Mouse (Mus musculus) midbrain, embryonic 10.5 days (tissue): ENCODE measurements around the gene Scaf11. TPM values are rescaled to one million over a fixed set of nuclear protein-coding genes. Genes with fewer than 3 reads are reported as not detected.

Experiments used
- DNase-seq: peaks from one replicate; pipeline ENCODE4 v3.0.0-alpha.2; 2017; ENCODE audit warnings: low spot score
- H3K27ac ChIP-seq: fragments of 300-500 bp; sonication (generic); replicated peaks from 2 replicates; pipeline ENCODE4 v1.5.1; 2016; ENCODE audit warnings: mild to moderate bottlenecking
- H3K27me3 ChIP-seq: fragments of 300-500 bp; sonication (generic); 2 replicates; pipeline ENCODE4 v1.6.1; 2016; ENCODE audit warnings: low read depth, mild to moderate bottlenecking; ENCODE audit not compliant: poor library complexity, severe bottlenecking
- H3K36me3 ChIP-seq: fragments of 300-500 bp; sonication (generic); 2 replicates; pipeline ENCODE4 v1.6.1; 2016; ENCODE audit warnings: mild to moderate bottlenecking, moderate library complexity
- H3K4me1 ChIP-seq: fragments of 300-500 bp; sonication (generic); 2 replicates; pipeline ENCODE4 v1.6.1; 2016
- H3K4me3 ChIP-seq: fragments of 300-500 bp; sonication (generic); 2 replicates; pipeline ENCODE4 v1.5.1; 2016; ENCODE audit warnings: mild to moderate bottlenecking, moderate library complexity
- H3K9me3 ChIP-seq: fragments of 300-500 bp; sonication (generic); replicated peaks from 2 replicates; pipeline ENCODE4 v1.6.1; 2016; ENCODE audit warnings: mild to moderate bottlenecking
- WGBS: fragments of 180-500 bp; shearing (Covaris S2); methylation state at CpG from one replicate; pipeline ENCODE4 v1.1.7; 2016; 5-methylcytosine and 5-hydroxymethylcytosine counted together
- polyA plus RNA-seq: library from polyadenylated mRNA; unstranded; fragments of >200 nt; fragmentation: Nextera tagmentation; extraction: Ambion mirVana; gene quantifications from 2 replicates; pipeline ENCODE4 v1.2.1, GENCODE M21; 2016

Scaf11 gene
- polyA plus RNA-seq, 1 experiment from 2014 or later = 102 TPM

- no peaks in the 10 kb centered on the region for H3K27me3 ChIP-seq
- no peak overlapping the region for H3K27ac ChIP-seq
- 0 out of 2 replicates have a peak, but pooled peaks cover 3% of the 10 kb centered on the region for H3K4me1 ChIP-seq
- H3K36me3 ChIP-seq = no peaks in the 10 kb centered on the region
- 72% methylated on average over 3 of the region's 3 CpGs for WGBS
- DNase-seq = no peak
- no peaks in the 10 kb centered on the region for H3K9me3 ChIP-seq
- H3K4me3 ChIP-seq = no peak overlapping the region
Observed at GRCm38 (mm10) chr15:96480822-96481221, 20.2 kb upstream of the Scaf11 start.

GRCm38 (mm10) chr15:96478006-96478405 is 17.4 kb upstream of the Scaf11 start:
- Histone ChIP-seq H3K4me3 (no peak overlapping the region), H3K9me3 (no peaks in the 10 kb centered on the region), H3K4me1 (no peaks in the 10 kb centered on the region), H3K36me3 (no peaks in the 10 kb centered on the region), H3K27ac (no peak overlapping the region), H3K27me3 (no peaks in the 10 kb centered on the region)
- WGBS = 91% methylated on average over 12 of the region's 12 CpGs
- DNase-seq = no peak

- Histone ChIP-seq H3K36me3 (no peaks in the 10 kb centered on the region), H3K4me1 (no peaks in the 10 kb centered on the region), H3K27me3 (no peaks in the 10 kb centered on the region), H3K9me3 (no peaks in the 10 kb centered on the region), H3K27ac (no peak overlapping the region), H3K4me3 (no peak overlapping the region)
- DNase-seq = peak; percentile 86
- WGBS = 8% methylated on average over 7 of the region's 7 CpGs
Observed at GRCm38 (mm10) chr15:96476359-96476758, 15.7 kb upstream of the Scaf11 start.

GRCm38 (mm10) chr15:96475571-96475972 is 14.9 kb upstream of the Scaf11 start:
- 85% methylated on average over 7 of the region's 7 CpGs for WGBS
- no peaks in the 10 kb centered on the region for H3K4me1 ChIP-seq
- H3K36me3 ChIP-seq = no peaks in the 10 kb centered on the region
- H3K27ac ChIP-seq = no peak overlapping the region
- no peak for DNase-seq
- H3K9me3 ChIP-seq = no peaks in the 10 kb centered on the region
- H3K4me3 ChIP-seq = no peak overlapping the region
- H3K27me3 ChIP-seq = no peaks in the 10 kb centered on the region

GRCm38 (mm10) chr15:96474325-96474955 is 13.8 kb upstream of the Scaf11 start:
- Histone ChIP-seq H3K9me3 (no peaks in the 10 kb centered on the region), H3K36me3 (no peaks in the 10 kb centered on the region), H3K27me3 (no peaks in the 10 kb centered on the region), H3K4me1 (no peaks in the 10 kb centered on the region), H3K27ac (no peak overlapping the region), H3K4me3 (no peak overlapping the region)
- 82% methylated on average over 20 of the region's 20 CpGs for WGBS
- no peak for DNase-seq

- 94% methylated on average over 15 of the region's 15 CpGs for WGBS
- DNase-seq = no peak
- no peaks in the 10 kb centered on the region for H3K9me3 ChIP-seq
Observed at GRCm38 (mm10) chr15:96473920-96474319, 13.3 kb upstream of the Scaf11 start.

GRCm38 (mm10) chr15:96468316-96468715 is 7.7 kb upstream of the Scaf11 start:
- Histone ChIP-seq H3K36me3 (no peaks in the 10 kb centered on the region), H3K27me3 (no peaks in the 10 kb centered on the region), H3K4me1 (no peaks in the 10 kb centered on the region), H3K27ac (no peak overlapping the region), H3K4me3 (no peak overlapping the region), H3K9me3 (no peaks in the 10 kb centered on the region)
- WGBS = 83% methylated on average over 2 of the region's 2 CpGs
- no peak for DNase-seq

More at GRCm38 (mm10) chr15:96473920-96474319, 13.3 kb upstream of the Scaf11 start:
- no peak overlapping the region for H3K27ac ChIP-seq
- no peaks in the 10 kb centered on the region for H3K36me3 ChIP-seq
- no peaks in the 10 kb centered on the region for H3K27me3 ChIP-seq
- no peaks in the 10 kb centered on the region for H3K4me1 ChIP-seq
- no peak overlapping the region for H3K4me3 ChIP-seq

- no peak overlapping the region for H3K27ac ChIP-seq
- no peaks in the 10 kb centered on the region for H3K36me3 ChIP-seq
- 77% methylated on average over 5 of the region's 5 CpGs for WGBS
- H3K4me3 ChIP-seq = no peak overlapping the region
- DNase-seq = peak; percentile 9
- H3K27me3 ChIP-seq = no peaks in the 10 kb centered on the region
- H3K4me1 ChIP-seq = no peaks in the 10 kb centered on the region
- no peaks in the 10 kb centered on the region for H3K9me3 ChIP-seq
Observed at GRCm38 (mm10) chr15:96467844-96468243, 7.2 kb upstream of the Scaf11 start.

GRCm38 (mm10) chr15:96466362-96466903 is 5.8 kb upstream of the Scaf11 start:
- DNase-seq = no peak
- Histone ChIP-seq H3K4me1 (peaks cover 13% of the 10 kb centered on the region), H3K36me3 (no peaks in the 10 kb centered on the region), H3K27me3 (no peaks in the 10 kb centered on the region), H3K27ac (no peak overlapping the region), H3K4me3 (no peak overlapping the region), H3K9me3 (no peaks in the 10 kb centered on the region)
- 92% methylated on average over 13 of the region's 13 CpGs for WGBS

- H3K27me3 ChIP-seq = no peaks in the 10 kb centered on the region
- DNase-seq = no peak
- WGBS = 88% methylated on average over 11 of the region's 11 CpGs
- H3K36me3 ChIP-seq = no peaks in the 10 kb centered on the region
- H3K4me1 ChIP-seq = peaks cover 16% of the 10 kb centered on the region
- no peaks in the 10 kb centered on the region for H3K9me3 ChIP-seq
- no peak overlapping the region for H3K27ac ChIP-seq
- no peak overlapping the region for H3K4me3 ChIP-seq
Observed at GRCm38 (mm10) chr15:96465076-96465475, 4.4 kb upstream of the Scaf11 start.

GRCm38 (mm10) chr15:96463821-96464220 is 3.2 kb upstream of the Scaf11 start:
- DNase-seq = no peak
- H3K4me3 ChIP-seq = no peak overlapping the region
- peaks cover 23% of the 10 kb centered on the region for H3K4me1 ChIP-seq
- no peaks in the 10 kb centered on the region for H3K27me3 ChIP-seq
- H3K9me3 ChIP-seq = no peaks in the 10 kb centered on the region
- H3K36me3 ChIP-seq = no peaks in the 10 kb centered on the region
- H3K27ac ChIP-seq = no peak overlapping the region
- WGBS = 95% methylated on average over 15 of the region's 15 CpGs

GRCm38 (mm10) chr15:96462611-96463010 is 2.0 kb upstream of the Scaf11 start:
- Histone ChIP-seq H3K27me3 (no peaks in the 10 kb centered on the region), H3K4me3 (no peak overlapping the region), H3K4me1 (peaks cover 34% of the 10 kb centered on the region), H3K36me3 (peaks cover 7% of the 10 kb centered on the region; the same call in 1 of the 2 replicates), H3K9me3 (no peaks in the 10 kb centered on the region), H3K27ac (no peak overlapping the region)
- WGBS = 92% methylated on average over 3 of the region's 3 CpGs
- DNase-seq = no peak
